Mouse (Mus musculus) limb, embryonic 14.5 days (tissue): ENCODE results near the gene Lmo7. TPM values are rescaled to one million over a fixed set of nuclear protein-coding genes. Genes with fewer than 3 reads are reported as not detected.

Experiments used
- ATAC-seq: fragments of 200-750 bp; cut with Nextera tagmentation; 2 replicates; pipeline ENCODE4 v1.8.0; 2017; ENCODE audit warnings: low read depth, moderate number of reproducible peaks, moderate TSS enrichment; ENCODE audit not compliant: low FRiP score
- DNase-seq: peaks from one replicate; pipeline ENCODE4 v3.0.0-alpha.2; 2015; ENCODE audit warnings: low spot score
- H3K27ac ChIP-seq: fragments of 300-500 bp; sonication (generic); replicated peaks from 2 replicates; pipeline ENCODE4 v1.5.1; 2014; ENCODE audit warnings: low read depth, mild to moderate bottlenecking, low read length, moderate library complexity, mixed read lengths
- H3K27me3 ChIP-seq: fragments of 300-500 bp; sonication (generic); 2 replicates; pipeline ENCODE4 v1.6.1; 2014; ENCODE audit warnings: low read length, mixed read lengths; ENCODE audit not compliant: control insufficient read depth, insufficient read depth
- H3K36me3 ChIP-seq: fragments of 300-500 bp; sonication (generic); 2 replicates; pipeline ENCODE4 v1.6.1; 2014; ENCODE audit warnings: mild to moderate bottlenecking, low read length, moderate library complexity, mixed read lengths; ENCODE audit not compliant: control insufficient read depth, insufficient read depth
- H3K4me1 ChIP-seq: fragments of 300-500 bp; sonication (generic); 2 replicates; pipeline ENCODE4 v1.6.1; 2014; ENCODE audit warnings: antibody characterized with exemption, low read length, mixed read lengths; ENCODE audit not compliant: control insufficient read depth, insufficient read depth
- H3K4me2 ChIP-seq: fragments of 300-500 bp; sonication (generic); replicated peaks from 2 replicates; pipeline ENCODE4 v1.6.1; 2014; ENCODE audit warnings: low read depth, mild to moderate bottlenecking, low read length, moderate library complexity; ENCODE audit not compliant: severe bottlenecking
- H3K4me3 ChIP-seq: fragments of 300-500 bp; sonication (generic); replicated peaks from 2 replicates; pipeline ENCODE4 v1.5.1; 2014; ENCODE audit warnings: low read length
- H3K9ac ChIP-seq: fragments of 300-500 bp; sonication (generic); 2 replicates; pipeline ENCODE4 v1.6.1; 2014; ENCODE audit warnings: mild to moderate bottlenecking, low read depth, low read length, moderate library complexity; ENCODE audit not compliant: severe bottlenecking
- H3K9me3 ChIP-seq: fragments of 300-500 bp; sonication (generic); 2 replicates; pipeline ENCODE4 v1.6.1; 2016; ENCODE audit warnings: low read length; ENCODE audit not compliant: control insufficient read depth
- POLR2A ChIP-seq: fragments of 200-500 bp; IDR thresholded peaks from 2 replicates; pipeline ENCODE4 v1.8.0; 2012; ENCODE audit warnings: inconsistent platforms, mild to moderate bottlenecking, moderate library complexity, borderline replicate concordance; ENCODE audit not compliant: insufficient read depth, insufficient read length; ENCODE audit errors: extremely low read depth
- WGBS: fragments of 180-500 bp; shearing (Covaris S2); extraction: QIAGEN DNeasy Blood & Tissue Kit; methylation state at CpG from one replicate; pipeline ENCODE4 v1.1.7; 2014; 5-methylcytosine and 5-hydroxymethylcytosine counted together
- polyA plus RNA-seq, 2 experiments: library from polyadenylated mRNA; depleted of rRNA in 1 of 2; stranded (reverse) in 1 of 2; unstranded in 1 of 2; fragments of >200 nt; fragmentation: Nextera tagmentation in 1 of 2; extraction: Ambion mirVana in 1 of 2; gene quantifications; 2 replicates each; pipeline versions ENCODE4 v1.2.1 to v1.2.3; 2012 to 2014

The Lmo7 gene
- polyA plus RNA-seq, 2 experiments, result 21.6 to 26.2 TPM

DNA sequence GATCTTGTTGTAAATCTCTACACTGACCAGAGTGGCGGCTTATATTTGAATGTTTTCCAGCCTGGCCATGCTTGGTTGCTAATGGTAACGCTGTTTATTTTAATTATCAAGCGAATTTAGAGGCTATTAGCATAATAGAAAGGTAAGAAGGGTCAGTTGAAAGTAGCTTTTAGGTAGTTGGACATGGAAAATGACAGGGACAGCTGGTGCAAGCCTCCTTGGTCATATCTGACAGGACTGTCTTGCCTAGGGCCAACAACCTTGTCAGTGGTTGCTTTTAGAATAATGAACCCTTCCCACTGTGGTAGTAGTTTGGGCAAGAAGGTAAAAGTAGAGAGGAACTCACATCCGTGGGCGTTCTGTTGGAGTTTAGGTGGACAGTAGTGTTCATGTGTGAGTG lies 111.5 kb downstream of the Lmo7 start:
- Histone ChIP-seq H3K4me1 (peaks cover 10% of the 10 kb centered on the region), H3K27me3 (no peaks in the 10 kb centered on the region), H3K4me2 (no peak overlapping the region), H3K36me3 (no peaks in the 10 kb centered on the region), H3K4me3 (no peak overlapping the region), H3K9ac (no peak overlapping the region), H3K9me3 (no peaks in the 10 kb centered on the region), H3K27ac (no peak overlapping the region)
- WGBS, result 77% methylated on average over 5 of the region's 5 CpGs
- no peak for ATAC-seq
- no peak for DNase-seq
- no peak for TF ChIP-seq POLR2A

DNA sequence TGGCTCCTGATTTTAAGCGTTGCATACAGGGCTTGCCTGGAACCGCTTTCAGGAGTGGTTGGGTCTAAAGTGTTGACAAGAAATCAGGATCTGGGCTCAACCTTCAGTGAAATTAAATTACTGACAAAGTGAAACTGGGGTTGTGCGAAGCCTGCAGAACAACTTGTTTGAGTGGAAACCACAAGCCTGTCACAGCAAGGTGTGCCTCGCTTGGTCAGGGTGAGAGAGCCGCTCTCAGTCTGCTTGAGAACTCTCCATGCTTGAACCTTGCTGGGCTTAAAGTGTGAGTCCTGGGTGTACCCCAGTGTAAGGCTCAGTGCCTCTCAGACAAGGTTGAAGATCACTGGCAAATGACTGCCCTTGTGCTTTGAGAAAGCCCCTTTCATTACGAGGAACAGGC lies 112.8 kb downstream of the Lmo7 start:
- H3K4me1 ChIP-seq, result peaks cover 10% of the 10 kb centered on the region
- H3K9ac ChIP-seq, result no peak overlapping the region
- DNase-seq (no peak), ATAC-seq (no peak)
- H3K27ac ChIP-seq, result no peak overlapping the region
- 78% methylated on average over 6 of the region's 6 CpGs for WGBS
- H3K4me2 ChIP-seq, result 0 out of 2 replicates have a peak overlapping the region, but pooled peaks have one; percentile 3
- H3K4me3 ChIP-seq, result no peak overlapping the region
- H3K9me3 ChIP-seq, result no peaks in the 10 kb centered on the region
- H3K36me3 ChIP-seq, result no peaks in the 10 kb centered on the region
- no peaks in the 10 kb centered on the region for H3K27me3 ChIP-seq
- no peak for TF ChIP-seq POLR2A

DNA sequence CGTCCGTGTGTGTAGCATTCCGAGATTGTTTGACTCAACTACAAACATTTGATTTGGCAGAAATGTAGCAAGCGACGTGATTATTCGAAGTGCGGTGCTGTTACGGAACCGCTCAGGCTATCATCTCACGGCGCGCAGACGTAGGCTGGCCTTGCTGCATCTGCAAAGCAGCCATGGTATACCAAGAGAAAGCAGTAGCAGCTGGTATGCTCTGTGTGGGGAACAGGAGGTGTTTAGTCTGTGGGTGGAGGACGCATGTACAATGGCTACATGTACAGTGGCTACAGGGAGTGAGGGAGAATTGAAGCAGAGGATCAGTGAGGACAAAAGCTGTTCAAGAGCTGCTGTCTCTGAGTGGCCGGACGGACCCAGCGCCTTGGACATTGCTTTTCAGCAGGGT lies 113.7 kb downstream of the Lmo7 start:
- no peak for TF ChIP-seq POLR2A
- DNase-seq, result no peak

DNA sequence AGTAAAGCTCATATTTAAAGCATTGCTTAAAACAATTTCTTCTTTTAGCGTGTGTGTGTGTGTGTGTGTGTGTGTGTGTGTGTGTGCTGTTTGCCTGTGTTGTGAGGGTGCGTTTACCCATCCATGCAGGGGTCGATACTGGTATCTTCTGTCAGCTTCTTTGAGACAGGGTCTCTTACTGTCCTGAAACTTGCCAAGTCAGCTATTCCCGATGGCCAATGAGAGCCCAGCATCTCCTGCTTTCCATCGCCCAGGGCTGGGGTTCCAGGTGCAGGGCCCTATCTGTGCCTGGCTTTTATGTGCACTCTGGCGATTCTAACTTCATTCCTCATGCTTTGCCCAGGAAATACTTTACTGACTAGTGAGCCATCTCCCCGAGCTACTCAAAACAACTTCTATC lies 114.7 kb downstream of the Lmo7 start:
- Histone ChIP-seq H3K36me3 (no peaks in the 10 kb centered on the region), H3K27ac (no peak overlapping the region), H3K4me3 (no peak overlapping the region), H3K9ac (no peak overlapping the region), H3K27me3 (no peaks in the 10 kb centered on the region), H3K4me2 (no peak overlapping the region), H3K9me3 (no peaks in the 10 kb centered on the region), H3K4me1 (peaks cover 12% of the 10 kb centered on the region)
- DNase-seq (no peak), ATAC-seq (no peak)
- 48% methylated on average over 7 of the region's 7 CpGs for WGBS
- no peak for TF ChIP-seq POLR2A

More for the DNA sequence above, 113.7 kb downstream of the Lmo7 start:
- no peak overlapping the region for H3K27ac ChIP-seq
- no peak overlapping the region for H3K4me2 ChIP-seq
- H3K9me3 ChIP-seq, result no peaks in the 10 kb centered on the region
- peaks cover 13% of the 10 kb centered on the region for H3K4me1 ChIP-seq
- ATAC-seq, result no peak
- no peak overlapping the region for H3K4me3 ChIP-seq
- WGBS, result 91% methylated on average over 17 of the region's 17 CpGs
- no peak overlapping the region for H3K9ac ChIP-seq
- H3K27me3 ChIP-seq, result no peaks in the 10 kb centered on the region
- H3K36me3 ChIP-seq, result no peaks in the 10 kb centered on the region

DNA sequence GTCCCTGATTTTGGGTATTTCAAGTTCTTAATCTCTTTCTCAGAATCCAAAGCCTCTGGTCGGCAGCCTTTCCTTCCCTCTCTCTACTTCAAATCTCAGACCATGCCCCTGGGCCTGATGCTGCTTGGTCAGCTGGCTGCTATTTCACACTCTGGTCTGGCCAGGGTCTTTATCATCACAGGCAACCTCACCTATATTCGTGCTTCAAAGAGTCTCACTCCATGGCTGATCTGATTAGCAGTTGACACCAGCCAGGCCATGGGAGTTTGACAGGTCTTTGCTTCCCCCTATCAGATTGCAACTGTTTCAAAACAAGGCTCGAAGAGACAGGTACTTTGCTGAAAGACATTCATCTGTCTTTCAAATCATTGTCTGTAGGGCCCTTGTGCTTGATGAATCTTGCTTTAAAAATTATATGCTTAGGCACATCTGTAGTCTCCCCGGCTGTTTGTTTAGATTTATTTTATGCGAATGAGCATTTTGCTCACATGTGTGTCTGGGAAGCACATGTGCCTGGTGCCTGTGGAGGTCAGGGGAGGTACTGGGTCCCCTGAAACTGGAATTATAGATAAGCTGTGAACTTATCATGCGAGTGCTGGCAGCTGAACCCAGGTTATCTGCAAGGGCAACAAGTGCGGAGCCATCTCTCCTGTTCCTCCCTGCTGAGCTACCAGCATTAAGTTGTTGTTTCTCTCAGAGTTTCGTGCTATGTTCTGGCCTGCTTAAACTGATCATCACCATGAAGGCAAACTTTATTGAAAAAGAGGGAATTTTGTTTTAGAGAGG lies 116.5 kb downstream of the Lmo7 start:
- TF ChIP-seq POLR2A, result no peak
- no peak for DNase-seq
- no peak for ATAC-seq
- no peak overlapping the region for H3K27ac ChIP-seq
- H3K27me3 ChIP-seq, result no peaks in the 10 kb centered on the region
- no peaks in the 10 kb centered on the region for H3K9me3 ChIP-seq
- no peaks in the 10 kb centered on the region for H3K36me3 ChIP-seq
- no peak overlapping the region for H3K4me3 ChIP-seq
- WGBS, result 61% methylated on average over 8 of the region's 8 CpGs
- H3K4me1 ChIP-seq, result peaks cover 3% of the 10 kb centered on the region; the same call in 1 of the 2 replicates
- no peak overlapping the region for H3K9ac ChIP-seq
- no peak overlapping the region for H3K4me2 ChIP-seq

DNA sequence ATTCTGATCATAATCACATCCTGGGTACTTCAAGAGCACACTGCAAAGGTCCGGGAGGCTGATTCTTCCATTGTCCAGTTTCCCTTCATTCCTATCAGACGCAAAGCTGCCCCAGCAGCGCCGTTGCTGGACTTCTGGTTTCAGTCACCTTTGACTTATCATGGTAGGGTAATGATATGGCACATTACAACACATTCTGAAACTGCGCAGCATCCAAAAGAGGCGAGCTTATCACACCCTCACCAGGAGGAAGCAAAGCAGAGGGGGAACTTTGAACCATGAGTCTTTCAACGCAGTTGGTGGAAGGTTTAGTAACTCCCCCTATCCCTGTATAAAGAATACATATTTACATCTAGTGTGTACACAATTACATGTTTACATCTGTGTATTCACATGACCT lies 117.8 kb downstream of the Lmo7 start:
- Histone ChIP-seq H3K9me3 (no peaks in the 10 kb centered on the region), H3K36me3 (no peaks in the 10 kb centered on the region), H3K27me3 (no peaks in the 10 kb centered on the region), H3K27ac (no peak overlapping the region), H3K4me2 (no peak overlapping the region), H3K4me3 (no peak overlapping the region), H3K9ac (no peak overlapping the region), H3K4me1 (0 out of 2 replicates have a peak, but pooled peaks cover 3% of the 10 kb centered on the region)
- ATAC-seq (no peak), DNase-seq (no peak)
- no peak for TF ChIP-seq POLR2A
- WGBS, result 74% methylated on average over 7 of the region's 7 CpGs
